Mouse (Mus musculus): Measurements from ENCODE around the gene Pcdh15.

GRCm38 (mm10) chr10:73086703-73087102 lies 12.4 kb upstream of the Pcdh15 start:
- TF ChIP-seq POLR2A (IDR thresholded peaks at IDR 0.05; ENCODE audit: insufficient read depth, low read length) (no peak), CTCF (IDR thresholded peaks at IDR 0.05; ENCODE audit: low read depth, low read length) (no peak), EP300 (IDR thresholded peaks at IDR 0.05; ENCODE audit: insufficient read depth, low read depth, low read length) (no peak)

All from ES-Bruce4 (cell line).